Mouse (Mus musculus) G1E (cell line): ENCODE results near the gene Traf5. TPM values are rescaled to one million over a fixed set of nuclear protein-coding genes. Genes with fewer than 3 reads are reported as not detected.

Experiments
- ATAC-seq: 2 replicates; pipeline ENCODE4 v1.8.0; 2016; ENCODE audit warnings: mild to moderate bottlenecking; ENCODE audit not compliant: insufficient number of reproducible peaks, poor library complexity, low FRiP score, severe bottlenecking; ENCODE audit errors: extremely low read depth
- DNase-seq: peaks from one replicate; pipeline ENCODE4 v3.0.0; 2012; ENCODE audit warnings: low spot score
- H3K27me3 ChIP-seq: 2 replicates; pipeline ENCODE4 v1.6.1; 2012; ENCODE audit warnings: mild to moderate bottlenecking, low read length, inconsistent platforms; ENCODE audit not compliant: insufficient read depth
- H3K36me3 ChIP-seq: replicated peaks from 2 replicates; pipeline ENCODE3; 2012; ENCODE audit warnings: mild to moderate bottlenecking, inconsistent platforms
- H3K4me1 ChIP-seq: 2 replicates; pipeline ENCODE4 v1.6.1; 2012; ENCODE audit warnings: low read depth, low read length, inconsistent platforms, mixed read lengths; ENCODE audit not compliant: insufficient read depth
- H3K4me3 ChIP-seq: 2 replicates; pipeline ENCODE4 v1.5.1; 2012; ENCODE audit warnings: low read depth, mild to moderate bottlenecking, inconsistent platforms, low read length, moderate library complexity, mixed read lengths
- H3K9me3 ChIP-seq: replicated peaks from 2 replicates; pipeline ENCODE4 v1.6.1; 2012; ENCODE audit warnings: inconsistent platforms
- CTCF ChIP-seq: IDR thresholded peaks from 2 replicates; pipeline ENCODE4 v1.5.1; 2012; ENCODE audit warnings: low read depth, low read length, inconsistent platforms, mixed read lengths
- GATA1 ChIP-seq: IDR thresholded peaks from 2 replicates; pipeline ENCODE4 v1.6.1; 2012; ENCODE audit warnings: borderline replicate concordance, low read length, inconsistent platforms, mixed read lengths
- GATA2 ChIP-seq: IDR thresholded peaks from 2 replicates; pipeline ENCODE4 v1.6.1; 2012; ENCODE audit warnings: low read depth, low read length, inconsistent platforms, borderline replicate concordance
- POLR2AphosphoS5 ChIP-seq: IDR thresholded peaks from 2 replicates; pipeline ENCODE4 v1.6.1; 2012; ENCODE audit warnings: low read depth, low read length, inconsistent platforms; ENCODE audit not compliant: insufficient replicate concordance
- TAL1 ChIP-seq: conservative IDR thresholded peaks from 2 replicates; pipeline ENCODE4 v1.6.1; 2012; ENCODE audit warnings: low read depth, low read length, inconsistent platforms, mixed read lengths
- polyA plus RNA-seq: library from polyadenylated mRNA; stranded (reverse); fragments of >175 nt; gene quantifications from 2 replicates; pipeline ENCODE4 v1.2.3, GENCODE M21; 2012
- total RNA-seq, 2 experiments: library from RNA; stranded (forward) in 1 of 2; stranded (reverse) in 1 of 2; fragments of 200-1000 nt in 1 of 2; fragments of >200 nt in 1 of 2; fragmentation: Nextera tagmentation in 1 of 2; gene quantifications; 2 replicates each; pipeline ENCODE4 v1.2.3; 2014 to 2017

Traf5 gene
- total and polyA plus RNA-seq, 3 experiments, result 1.6 to 4.7 (median 3.5) TPM

GRCm38 (mm10) chr1:191989994-191990393 lies 102.4 kb downstream of the Traf5 start:
- Histone ChIP-seq H3K27me3 (peaks cover 3% of the 10 kb centered on the region; the same call in 1 of the 2 replicates), H3K36me3 (no peaks in the 10 kb centered on the region), H3K4me1 (peaks cover 19% of the 10 kb centered on the region), H3K9me3 (no peaks in the 10 kb centered on the region), H3K4me3 (peak overlapping the region; percentile 70)
- no peak for TF ChIP-seq GATA1
- TF ChIP-seq TAL1, result no peak
- TF ChIP-seq POLR2AphosphoS5, result no peak
- no peak for TF ChIP-seq GATA2
- TF ChIP-seq CTCF, result no peak
- peak; percentile 87 for ATAC-seq
- DNase-seq, result peak; percentile 78

GRCm38 (mm10) chr1:191989060-191989459 lies 103.3 kb downstream of the Traf5 start:
- ATAC-seq, result no peak
- peaks cover 11% of the 10 kb centered on the region for H3K27me3 ChIP-seq
- H3K36me3 ChIP-seq, result no peaks in the 10 kb centered on the region
- peaks cover 12% of the 10 kb centered on the region for H3K4me1 ChIP-seq
- no peak for DNase-seq
- TF ChIP-seq CTCF (no peak), POLR2AphosphoS5 (no peak), GATA2 (no peak), TAL1 (no peak), GATA1 (no peak)
- H3K4me3 ChIP-seq, result peak overlapping the region; percentile 22; the same call in 1 of the 2 replicates
- H3K9me3 ChIP-seq, result no peaks in the 10 kb centered on the region

GRCm38 (mm10) chr1:191988646-191989045 lies 103.7 kb downstream of the Traf5 start:
- H3K36me3 ChIP-seq, result no peaks in the 10 kb centered on the region
- H3K9me3 ChIP-seq, result no peaks in the 10 kb centered on the region
- H3K27me3 ChIP-seq, result peaks cover 15% of the 10 kb centered on the region
- H3K4me3 ChIP-seq, result no peak overlapping the region; the same call in 1 of the 2 replicates
- TF ChIP-seq CTCF (no peak), GATA2 (no peak), POLR2AphosphoS5 (no peak), TAL1 (no peak), GATA1 (no peak)
- peaks cover 11% of the 10 kb centered on the region for H3K4me1 ChIP-seq
- no peak for DNase-seq
- ATAC-seq, result no peak

- Histone ChIP-seq H3K27me3 (peaks cover 18% of the 10 kb centered on the region), H3K4me3 (no peak overlapping the region), H3K4me1 (peaks cover 10% of the 10 kb centered on the region), H3K9me3 (no peaks in the 10 kb centered on the region), H3K36me3 (no peaks in the 10 kb centered on the region)
- no peak for TF ChIP-seq TAL1
- TF ChIP-seq POLR2AphosphoS5, result no peak
- TF ChIP-seq GATA2, result no peak
- TF ChIP-seq GATA1, result no peak
- no peak for TF ChIP-seq CTCF
- no peak for DNase-seq
- ATAC-seq, result no peak
Observed at GRCm38 (mm10) chr1:191987481-191987769, 104.9 kb downstream of the Traf5 start.

GRCm38 (mm10) chr1:191986674-191987480 lies 105.5 kb downstream of the Traf5 start:
- DNase-seq (no peak), ATAC-seq (no peak)
- no peak overlapping the region for H3K4me3 ChIP-seq
- peaks cover 18% of the 10 kb centered on the region for H3K27me3 ChIP-seq
- H3K4me1 ChIP-seq, result peaks cover 10% of the 10 kb centered on the region
- no peaks in the 10 kb centered on the region for H3K36me3 ChIP-seq
- H3K9me3 ChIP-seq, result no peaks in the 10 kb centered on the region
- TF ChIP-seq CTCF (no peak), GATA2 (no peak), GATA1 (no peak), POLR2AphosphoS5 (no peak), TAL1 (no peak)

DNA sequence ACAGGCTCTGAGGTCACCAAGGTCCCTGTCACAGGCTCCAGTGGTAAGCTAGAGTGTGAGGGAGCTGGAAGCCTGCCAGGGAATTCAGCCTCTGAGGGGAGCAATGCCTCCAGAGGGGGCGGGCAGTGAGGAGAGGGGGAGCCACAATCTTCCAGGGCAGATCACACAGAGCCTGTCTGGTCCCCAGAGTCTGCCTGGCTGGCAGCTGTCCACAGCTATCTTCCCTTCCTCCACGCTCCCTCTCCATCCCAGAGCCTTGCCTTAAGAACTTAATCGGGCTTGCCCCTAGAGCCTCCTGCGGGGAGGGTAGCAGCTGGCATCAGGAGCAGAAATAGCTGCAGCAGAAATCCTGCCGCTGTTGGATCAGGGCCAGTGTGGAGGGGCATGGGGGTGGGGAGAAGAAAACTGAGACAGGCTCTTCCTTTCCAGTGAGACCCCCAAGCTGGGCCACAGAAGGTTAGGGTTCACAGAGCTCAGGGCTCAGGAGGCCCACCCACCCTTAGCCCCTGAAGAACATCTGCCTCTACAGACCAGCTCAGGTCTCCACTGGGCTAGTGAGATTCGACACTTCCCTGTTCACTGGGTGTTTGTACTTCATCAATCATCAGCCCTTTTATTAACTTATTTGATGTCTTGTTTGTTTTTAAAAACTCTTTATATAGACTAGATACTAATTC lies 110.8 kb downstream of the Traf5 start:
- Histone ChIP-seq H3K4me1 (no peaks in the 10 kb centered on the region), H3K27me3 (peaks cover 42% of the 10 kb centered on the region), H3K36me3 (no peaks in the 10 kb centered on the region), H3K4me3 (no peak overlapping the region), H3K9me3 (no peaks in the 10 kb centered on the region)
- ATAC-seq, result no peak
- TF ChIP-seq GATA2, result no peak
- no peak for TF ChIP-seq POLR2AphosphoS5
- TF ChIP-seq GATA1, result no peak
- TF ChIP-seq CTCF, result no peak
- TF ChIP-seq TAL1, result no peak
- no peak for DNase-seq
